7 mouse cellular contexts compared by ENCODE assay signal in genomic region chr5:147752914-147753341, GRCm38 (mm10). TPM values are rescaled to one million over a fixed set of nuclear protein-coding genes. Genes with fewer than 3 reads are reported as not detected.
A peak's percentile ranks its signal among the peaks of the same experiment; 100 is the strongest.
DNase-seq lines count a peak whose midpoint lies in the region; ATAC-seq lines count a peak whose summit lies in the region.

No protein-coding gene starts in this region.

- under 1% methylated on average over 25 of the region's 25 CpGs for WGBS in embryonic facial prominence, embryonic 10.5 days
- WGBS in heart, embryonic 13.5 days = under 1% methylated on average over 25 of the region's 25 CpGs
- WGBS in kidney, embryonic 16.5 days = 2% methylated on average over 25 of the region's 25 CpGs

- H3K4me2 ChIP-seq in heart, embryonic 13.5 days = peak overlapping the region; percentile 67
- peak overlapping the region; percentile 50 for H3K4me2 ChIP-seq in kidney, embryonic 16.5 days (replicated peaks; ENCODE audit: low read depth, low read length)

- DNase-seq in embryonic facial prominence, embryonic 10.5 days (ENCODE audit: low spot score) = peak; percentile 32
- DNase-seq in lung, postnatal 25 days (ENCODE audit: low spot score) = peak; percentile 54
- no peak for DNase-seq in MN1 (ENCODE audit: low spot score)
- no peak for DNase-seq in cerebellum, adult 18-20 months

- H3K27me3 ChIP-seq in embryonic facial prominence, embryonic 10.5 days (replicated peaks; ENCODE audit: low read depth, poor library complexity, severe bottlenecking) = peaks cover 71% of the 10 kb centered on the region
- H3K27me3 ChIP-seq in heart, embryonic 13.5 days (replicated peaks) = peaks cover 35% of the 10 kb centered on the region
- H3K27me3 ChIP-seq in kidney, embryonic 16.5 days (ENCODE audit: insufficient read depth, low read length) = peaks cover 33% of the 10 kb centered on the region

- H3K4me1 ChIP-seq in embryonic facial prominence, embryonic 10.5 days = peaks cover 35% of the 10 kb centered on the region
- H3K4me1 ChIP-seq in heart, embryonic 13.5 days = peaks cover 23% of the 10 kb centered on the region
- peaks cover 30% of the 10 kb centered on the region for H3K4me1 ChIP-seq in kidney, embryonic 16.5 days (ENCODE audit: insufficient read depth, low read length)

- H3K4me3 ChIP-seq in embryonic facial prominence, embryonic 10.5 days = peak overlapping the region; percentile 47
- peak overlapping the region; percentile 38 for H3K4me3 ChIP-seq in heart, embryonic 13.5 days
- peak overlapping the region; percentile 29 for H3K4me3 ChIP-seq in kidney, embryonic 16.5 days (ENCODE audit: low read length)

- peaks cover 5% of the 10 kb centered on the region; the same call in 1 of the 2 replicates for H3K9me3 ChIP-seq in embryonic facial prominence, embryonic 10.5 days
- peaks cover 5% of the 10 kb centered on the region for H3K9me3 ChIP-seq in heart, embryonic 13.5 days
- 0 out of 2 replicates have a peak, but pooled peaks cover 3% of the 10 kb centered on the region for H3K9me3 ChIP-seq in kidney, embryonic 16.5 days (ENCODE audit: low read length)

- H3K36me3 ChIP-seq in embryonic facial prominence, embryonic 10.5 days (replicated peaks) = no peaks in the 10 kb centered on the region
- H3K36me3 ChIP-seq in heart, embryonic 13.5 days = no peaks in the 10 kb centered on the region
- no peaks in the 10 kb centered on the region for H3K36me3 ChIP-seq in kidney, embryonic 16.5 days (ENCODE audit: insufficient read depth, low read length)

- no peak overlapping the region for H3K27ac ChIP-seq in embryonic facial prominence, embryonic 10.5 days (replicated peaks)
- no peak overlapping the region for H3K27ac ChIP-seq in heart, embryonic 13.5 days (replicated peaks)
- H3K27ac ChIP-seq in kidney, embryonic 16.5 days (ENCODE audit: low read length) = no peak overlapping the region

- no peak for ATAC-seq in heart, embryonic 13.5 days (ENCODE audit: extremely low read depth, insufficient number of reproducible peaks, low FRiP score, low TSS enrichment)
- ATAC-seq in kidney, embryonic 16.5 days (ENCODE audit: low FRiP score, low TSS enrichment) = 0 out of 2 replicates have a peak, but pooled peaks have one; percentile 40
- ATAC-seq in inflammation-experienced regulatory T-cells, adult 6 months = no peak

- peak overlapping the region; percentile 24 for H3K9ac ChIP-seq in heart, embryonic 13.5 days
- H3K9ac ChIP-seq in kidney, embryonic 16.5 days (replicated peaks; ENCODE audit: low read length) = peak overlapping the region; percentile 12; the same call in 1 of the 2 replicates

RNA-seq across cellular contexts. Expression of gene Flt1, which starts 27.1 kb away (rescaled TPM):
- 9.5 and 11.0 TPM in 2 replicates for polyA plus RNA-seq in embryonic facial prominence, embryonic 10.5 days (2016; fragmentation: Nextera tagmentation; extraction: Ambion mirVana)
- 19.4 and 20.1 TPM in 2 replicates for polyA plus RNA-seq in heart, embryonic 13.5 days (2015; fragmentation: Nextera tagmentation; extraction: Ambion mirVana)
- polyA plus RNA-seq in kidney, embryonic 16.5 days (2015; fragmentation: Nextera tagmentation; extraction: Ambion mirVana) = 19.2 and 19.7 TPM in 2 replicates
- not detected for polyA plus RNA-seq in inflammation-experienced regulatory T-cells, adult 6 months (2017; shearing (Covaris generic))

Comparison
In these comparisons a context has a peak if more than half of its experiments do, and no peak if none do; other contexts are left out.
1. DNase-seq: peak in embryonic facial prominence, embryonic 10.5 days (single experiment) and lung, postnatal 25 days (single experiment); none in MN1 (single experiment) and cerebellum, adult 18-20 months (0 of 2).
2. RNA of gene Flt1, which starts 27.1 kb away (polyA plus RNA-seq): 19.2 to 19.7 TPM in kidney, embryonic 16.5 days, 19.4 to 20.1 TPM in heart, embryonic 13.5 days and 9.5 to 11.0 TPM in embryonic facial prominence, embryonic 10.5 days; not detected in inflammation-experienced regulatory T-cells, adult 6 months; every median in the first group is over 10 times any median in the second.
3. Peak in every context shown above with its lines, with median percentiles within 50 percentile points of each other: H3K4me3 ChIP-seq.